Mouse (Mus musculus) embryonic facial prominence, embryonic 11.5 days (tissue): ENCODE results near the gene Batf3. TPM values are rescaled to one million over a fixed set of nuclear protein-coding genes. Genes with fewer than 3 reads are reported as not detected.
"Not testable (repeated sequence)": the region's sequence is repeated elsewhere in the genome, so short reads cannot be mapped to it uniquely, and the experiment has no call there.

Experiments
- ATAC-seq: fragments of 200-750 bp; cut with Nextera tagmentation; replicated peaks from 2 replicates; pipeline ENCODE4 v1.8.0; 2017; ENCODE audit warnings: low read depth; ENCODE audit not compliant: insufficient number of reproducible peaks, low FRiP score, low TSS enrichment
- DNase-seq: peaks from one replicate; pipeline ENCODE4 v3.0.0-alpha.2; 2015; ENCODE audit warnings: low spot score
- H3K27ac ChIP-seq: fragments of 300-500 bp; sonication (generic); replicated peaks from 2 replicates; pipeline ENCODE4 v1.5.1; 2014; ENCODE audit warnings: mild to moderate bottlenecking, low read depth, low read length, control low read depth
- H3K27me3 ChIP-seq: fragments of 300-500 bp; sonication (generic); 2 replicates; pipeline ENCODE4 v1.6.1; 2014; ENCODE audit warnings: mild to moderate bottlenecking, low read length, moderate library complexity, mixed read lengths; ENCODE audit not compliant: control insufficient read depth, insufficient read depth
- H3K36me3 ChIP-seq: fragments of 300-500 bp; sonication (generic); replicated peaks from 2 replicates; pipeline ENCODE4 v1.6.1; 2014; ENCODE audit warnings: low read depth, mild to moderate bottlenecking, low read length, moderate library complexity, mixed read lengths; ENCODE audit not compliant: control insufficient read depth, insufficient read depth
- H3K4me1 ChIP-seq: fragments of 300-500 bp; sonication (generic); 2 replicates; pipeline ENCODE4 v1.6.1; 2014; ENCODE audit warnings: low read length, mixed read lengths; ENCODE audit not compliant: control insufficient read depth, insufficient read depth
- H3K4me2 ChIP-seq: fragments of 300-500 bp; sonication (generic); 2 replicates; pipeline ENCODE4 v1.6.1; 2014; ENCODE audit warnings: low read depth, mild to moderate bottlenecking, control low read depth, low read length, moderate library complexity
- H3K4me3 ChIP-seq: fragments of 300-500 bp; sonication (generic); 2 replicates; pipeline ENCODE4 v1.5.1; 2014; ENCODE audit warnings: low read depth, low read length, control low read depth
- H3K9ac ChIP-seq: fragments of 300-500 bp; sonication (generic); replicated peaks from 2 replicates; pipeline ENCODE4 v1.6.1; 2014; ENCODE audit warnings: mild to moderate bottlenecking, control low read depth, low read length
- H3K9me3 ChIP-seq: fragments of 300-500 bp; sonication (generic); replicated peaks from 2 replicates; pipeline ENCODE4 v1.6.1; 2016; ENCODE audit warnings: mild to moderate bottlenecking, low read length, inconsistent platforms, mixed read lengths; ENCODE audit not compliant: control insufficient read depth
- WGBS: fragments of 180-500 bp; shearing (Covaris S2); extraction: QIAGEN DNeasy Blood & Tissue Kit; methylation state at CpG from one replicate; pipeline ENCODE4 v1.1.7; 2014; 5-methylcytosine and 5-hydroxymethylcytosine counted together
- polyA plus RNA-seq: library from polyadenylated mRNA; unstranded; fragments of >200 nt; fragmentation: Nextera tagmentation; extraction: Ambion mirVana; gene quantifications from 2 replicates; pipeline ENCODE4 v1.2.1, GENCODE M21; 2014

Gene Batf3
- polyA plus RNA-seq, 1 experiment from 2014 or later: 9.8 TPM

- Histone ChIP-seq H3K4me3 (no peak overlapping the region), H3K27ac (no peak overlapping the region), H3K36me3 (no peaks in the 10 kb centered on the region), H3K9ac (no peak overlapping the region), H3K4me2 (no peak overlapping the region), H3K9me3 (no peaks in the 10 kb centered on the region), H3K4me1 (no peaks in the 10 kb centered on the region), H3K27me3 (no peaks in the 10 kb centered on the region)
- ATAC-seq: no peak
- DNase-seq: no peak
- 82% methylated on average over 8 of the region's 8 CpGs for WGBS
These were observed 43.3 kb downstream of the Batf3 start for GRCm38 (mm10) chr1:191140983-191141382.

GRCm38 (mm10) chr1:191149489-191149888 lies 51.8 kb downstream of the Batf3 start:
- H3K36me3 ChIP-seq, H3K4me1 ChIP-seq, H3K9ac ChIP-seq, H3K4me2 ChIP-seq, DNase-seq, H3K27ac ChIP-seq, H3K27me3 ChIP-seq, H3K9me3 ChIP-seq, ATAC-seq, H3K4me3 ChIP-seq: not testable (repeated sequence)
- 84% methylated on average over 5 of the region's 5 CpGs for WGBS

- Histone ChIP-seq H3K27me3 (no peaks in the 10 kb centered on the region), H3K9ac (no peak overlapping the region), H3K4me3 (no peak overlapping the region), H3K27ac (no peak overlapping the region), H3K9me3 (no peaks in the 10 kb centered on the region), H3K36me3 (no peaks in the 10 kb centered on the region), H3K4me2 (no peak overlapping the region), H3K4me1 (no peaks in the 10 kb centered on the region)
- 83% methylated on average over 8 of the region's 8 CpGs for WGBS
- ATAC-seq: no peak
- no peak for DNase-seq
These were observed 53.4 kb downstream of the Batf3 start for GRCm38 (mm10) chr1:191150924-191151605.

- Histone ChIP-seq H3K4me1 (no peaks in the 10 kb centered on the region), H3K4me2 (no peak overlapping the region), H3K36me3 (no peaks in the 10 kb centered on the region), H3K4me3 (no peak overlapping the region), H3K9ac (no peak overlapping the region), H3K27ac (no peak overlapping the region), H3K27me3 (no peaks in the 10 kb centered on the region), H3K9me3 (no peaks in the 10 kb centered on the region)
- DNase-seq: peak; percentile 63
- no peak for ATAC-seq
- 15% methylated on average over 4 of the region's 4 CpGs for WGBS
These were observed 55.4 kb downstream of the Batf3 start for GRCm38 (mm10) chr1:191153052-191153451.

- H3K4me3 ChIP-seq: no peak overlapping the region
- no peaks in the 10 kb centered on the region for H3K9me3 ChIP-seq
- 41% methylated on average over 3 of the region's 3 CpGs for WGBS
- H3K4me2 ChIP-seq: no peak overlapping the region
- H3K27me3 ChIP-seq: no peaks in the 10 kb centered on the region
- ATAC-seq (no peak), DNase-seq (no peak)
- H3K27ac ChIP-seq: no peak overlapping the region
- H3K4me1 ChIP-seq: no peaks in the 10 kb centered on the region
- H3K36me3 ChIP-seq: no peaks in the 10 kb centered on the region
- H3K9ac ChIP-seq: no peak overlapping the region
These were observed 56.7 kb downstream of the Batf3 start for GRCm38 (mm10) chr1:191154314-191154713.

Other genes starting within 250 kb of the Batf3 start
- 15.0 and 17.6 TPM in 2 replicates for gene Rps6kc1, start 186.1 kb upstream of the Batf3 start, polyA plus RNA-seq
- gene Angel2, start 172.7 kb upstream of the Batf3 start, polyA plus RNA-seq: 53.6 and 57.7 TPM in 2 replicates
- 80.6 and 88.3 TPM in 2 replicates for gene Vash2, start 118.6 kb upstream of the Batf3 start, polyA plus RNA-seq
- 10.0 and 10.5 TPM in 2 replicates for gene Flvcr1, start 71.7 kb upstream of the Batf3 start, polyA plus RNA-seq
- gene Spata45, start 61.2 kb upstream of the Batf3 start, polyA plus RNA-seq: not detected in 2 replicates
- gene Tatdn3, start 34.9 kb upstream of the Batf3 start, polyA plus RNA-seq: 11.9 and 12.0 TPM in 2 replicates
- gene Nsl1, start 34.8 kb upstream of the Batf3 start, polyA plus RNA-seq: 23.4 and 25.1 TPM in 2 replicates
- not detected in 2 replicates for gene Fam71a, start 67.0 kb downstream of the Batf3 start, polyA plus RNA-seq
- gene Atf3, start 120.2 kb downstream of the Batf3 start, polyA plus RNA-seq: 2.1 and 2.4 TPM in 2 replicates
- 74.3 and 77.8 TPM in 2 replicates for gene Nenf, start 220.3 kb downstream of the Batf3 start, polyA plus RNA-seq
- gene Tmem206, start 228.1 kb downstream of the Batf3 start, polyA plus RNA-seq: 29.6 and 30.8 TPM in 2 replicates